In genomic region chr10:107494568-107494967, GRCm38 (mm10) we compare ENCODE assay signal across 11 mouse cellular contexts. TPM values are rescaled to one million over a fixed set of nuclear protein-coding genes. Genes with fewer than 3 reads are reported as not detected.
DNase-seq lines count a peak whose midpoint lies in the region; ATAC-seq and TF ChIP-seq lines count a peak whose summit lies in the region.
"Had no signal": no experiment of that assay in that cellular context is flagged by ENCODE, and none has a peak within 500 bp of the region (broad histone marks: within the 10 kb centered on the region; RNA-seq: fewer than 3 reads in every experiment).

TSS of gene Myf6 (minus strand) at chr10:107494737.

- no peaks in the 10 kb centered on the region for H3K4me1 ChIP-seq in liver, embryonic 11.5 days (replicated peaks; ENCODE audit: control insufficient read depth, insufficient read depth, low read length)
- H3K4me1 ChIP-seq in forebrain, postnatal 0 days (ENCODE audit: insufficient read depth), result no peaks in the 10 kb centered on the region
- 0 out of 2 replicates have a peak, but pooled peaks cover 6% of the 10 kb centered on the region for H3K4me1 ChIP-seq in limb, embryonic 11.5 days (ENCODE audit: control insufficient read depth, insufficient read depth, low read length)
- H3K4me1 ChIP-seq in stomach, embryonic 14.5 days (ENCODE audit: control insufficient read depth, insufficient read depth, low read length), result no peaks in the 10 kb centered on the region

- no peaks in the 10 kb centered on the region for H3K9me3 ChIP-seq in liver, embryonic 11.5 days (ENCODE audit: control insufficient read depth, low read length)
- H3K9me3 ChIP-seq in forebrain, postnatal 0 days (ENCODE audit: low read length), result no peaks in the 10 kb centered on the region
- H3K9me3 ChIP-seq in limb, embryonic 11.5 days (ENCODE audit: control insufficient read depth, low read length), result no peaks in the 10 kb centered on the region
- H3K9me3 ChIP-seq in stomach, embryonic 14.5 days (ENCODE audit: control insufficient read depth, low read depth, low read length), result no peaks in the 10 kb centered on the region

- WGBS in liver, embryonic 11.5 days, result 84% methylated on average over 6 of the region's 6 CpGs
- WGBS in forebrain, postnatal 0 days, result 93% methylated on average over 6 of the region's 6 CpGs
- WGBS in limb, embryonic 11.5 days, result 81% methylated on average over 6 of the region's 6 CpGs
- 86% methylated on average over 6 of the region's 6 CpGs for whole genome bisulfite sequencing in stomach, embryonic 14.5 days

- no peak for ATAC-seq in liver, embryonic 11.5 days (replicated peaks; ENCODE audit: low FRiP score)
- no peak for ATAC-seq in forebrain, postnatal 0 days
- no peak for ATAC-seq in limb, embryonic 11.5 days (ENCODE audit: insufficient number of reproducible peaks, low FRiP score, low TSS enrichment, low read depth)
- no peak for ATAC-seq in stomach, embryonic 14.5 days (ENCODE audit: insufficient number of reproducible peaks, insufficient read depth, low FRiP score, low read depth)
- ATAC-seq in megakaryocyte, adult 5-6 weeks (ENCODE audit: poor library complexity, severe bottlenecking), result no peak

- TF ChIP-seq CTCF in forebrain, postnatal 0 days (IDR thresholded peaks at IDR 0.05; ENCODE audit: low read depth), result no peak

- H3K4me2 ChIP-seq in liver, embryonic 11.5 days, result peak within 1 kb of the TSS; percentile 41
- peak within 1 kb of the TSS; percentile 45 for H3K4me2 ChIP-seq in forebrain, postnatal 0 days (ENCODE audit: low read depth)
- H3K4me2 ChIP-seq in limb, embryonic 11.5 days (ENCODE audit: low read depth, severe bottlenecking), result peak within 1 kb of the TSS; percentile 36; the same call in 1 of the 2 replicates
- H3K4me2 ChIP-seq in stomach, embryonic 14.5 days (replicated peaks; ENCODE audit: low read depth, low read length), result peak within 1 kb of the TSS; percentile 46

- H3K27me3 ChIP-seq in liver, embryonic 11.5 days (replicated peaks; ENCODE audit: control insufficient read depth, insufficient read depth, low read length), result no peaks in the 10 kb centered on the region
- H3K27me3 ChIP-seq in forebrain, postnatal 0 days (ENCODE audit: insufficient read depth, low read length), result no peaks in the 10 kb centered on the region
- H3K27me3 ChIP-seq in limb, embryonic 11.5 days (ENCODE audit: control insufficient read depth, insufficient read depth, low read length), result no peaks in the 10 kb centered on the region
- no peaks in the 10 kb centered on the region for H3K27me3 ChIP-seq in stomach, embryonic 14.5 days (ENCODE audit: control insufficient read depth, insufficient read depth, low read length)

- H3K36me3 ChIP-seq in liver, embryonic 11.5 days (ENCODE audit: control insufficient read depth, insufficient read depth, low read length), result no peaks in the 10 kb centered on the region
- no peaks in the 10 kb centered on the region for H3K36me3 ChIP-seq in forebrain, postnatal 0 days (ENCODE audit: insufficient read depth)
- no peaks in the 10 kb centered on the region for H3K36me3 ChIP-seq in limb, embryonic 11.5 days (ENCODE audit: control insufficient read depth, insufficient read depth, low read length)
- no peaks in the 10 kb centered on the region for H3K36me3 ChIP-seq in stomach, embryonic 14.5 days (ENCODE audit: control insufficient read depth, insufficient read depth, low read length)

- no peak within 1 kb of the TSS for H3K4me3 ChIP-seq in liver, embryonic 11.5 days (ENCODE audit: low read depth, low read length)
- H3K4me3 ChIP-seq in forebrain, postnatal 0 days (ENCODE audit: low read depth, low read length), result peak within 1 kb of the TSS; percentile 33
- H3K4me3 ChIP-seq in limb, embryonic 11.5 days (ENCODE audit: low read depth, low read length), result no peak within 1 kb of the TSS
- no peak within 1 kb of the TSS for H3K4me3 ChIP-seq in stomach, embryonic 14.5 days (ENCODE audit: low read depth, low read length)

- no peak within 1 kb of the TSS for H3K27ac ChIP-seq in liver, embryonic 11.5 days (ENCODE audit: low read depth, low read length)
- no peak within 1 kb of the TSS for H3K27ac ChIP-seq in forebrain, postnatal 0 days (ENCODE audit: low read depth, low read length)
- no peak within 1 kb of the TSS for H3K27ac ChIP-seq in limb, embryonic 11.5 days (replicated peaks; ENCODE audit: low read depth, low read length)
- no peak within 1 kb of the TSS for H3K27ac ChIP-seq in stomach, embryonic 14.5 days (ENCODE audit: low read length)

- DNase-seq in liver, embryonic 11.5 days (ENCODE audit: low spot score), result no peak
- DNase-seq in liver, result no peak
- no peak for DNase-seq in forebrain, postnatal 0 days
- DNase-seq in limb, embryonic 11.5 days (ENCODE audit: low spot score), result no peak
- DNase-seq in thymus, adult 18-20 months, result no peak
- no peak for DNase-seq in cerebellum, adult 11 months
- DNase-seq: adrenal gland, postnatal 10 days; kidney, postnatal 10 days; right cerebral cortex, postnatal 4 days had no signal

- no peak within 1 kb of the TSS for H3K9ac ChIP-seq in liver, embryonic 11.5 days (ENCODE audit: low read depth, low read length)
- H3K9ac ChIP-seq in forebrain, postnatal 0 days, result no peak within 1 kb of the TSS
- no peak within 1 kb of the TSS for H3K9ac ChIP-seq in limb, embryonic 11.5 days (ENCODE audit: low read length)
- H3K9ac ChIP-seq in stomach, embryonic 14.5 days (replicated peaks; ENCODE audit: low read depth, low read length), result no peak within 1 kb of the TSS

RNA-seq across cellular contexts. Expression of gene Myf6, which starts in this region (rescaled TPM):
- 0.14 and 0.18 TPM in 2 replicates for polyA plus RNA-seq in liver, embryonic 11.5 days (2014; fragmentation: Nextera tagmentation; extraction: Ambion mirVana)
- total RNA-seq in forebrain, postnatal 0 days (2014; rRNA removed), result 0.38 TPM in 1 of 2 replicates, not detected in the other
- polyA plus RNA-seq in forebrain, postnatal 0 days (2015; fragmentation: Nextera tagmentation; extraction: Ambion mirVana), result not detected in 2 replicates
- polyA plus RNA-seq in limb, embryonic 11.5 days (2014; fragmentation: Nextera tagmentation; extraction: Ambion mirVana), result 0.23 and 0.44 TPM in 2 replicates
- not detected in 2 replicates for polyA plus RNA-seq in stomach, embryonic 14.5 days (2014; fragmentation: Nextera tagmentation; extraction: Ambion mirVana)
- not detected in 2 replicates for total RNA-seq in megakaryocyte, adult 5-6 weeks (2015)
- not detected in 2 replicates for total RNA-seq in megakaryocyte, adult 5-6 weeks (2017)
